Mouse (Mus musculus): Measurements from ENCODE around the gene Hpse2.
A peak's percentile ranks its signal among the peaks of the same experiment; 100 is the strongest.
"Not testable (repeated sequence)": the region's sequence is repeated elsewhere in the genome, so short reads cannot be mapped to it uniquely, and the experiment has no call there.

Gene Hpse2

GRCm38 (mm10) chr19:42839621-42840294, 548.4 kb downstream of the Hpse2 start:
- DNase-seq (ENCODE audit: low spot score): no peak

GRCm38 (mm10) chr19:42839118-42839517, 549.0 kb downstream of the Hpse2 start:
- no peak for DNase-seq (ENCODE audit: low spot score)

- no peak for DNase-seq (ENCODE audit: low spot score)
These were observed 549.9 kb downstream of the Hpse2 start for GRCm38 (mm10) chr19:42838271-42838670.

- no peak for DNase-seq (ENCODE audit: low spot score)
These were observed 550.6 kb downstream of the Hpse2 start for GRCm38 (mm10) chr19:42837591-42837990.

GRCm38 (mm10) chr19:42833126-42833525, 555.0 kb downstream of the Hpse2 start:
- no peak for DNase-seq (ENCODE audit: low spot score)

- no peak for DNase-seq (ENCODE audit: low spot score)
These were observed 555.9 kb downstream of the Hpse2 start for GRCm38 (mm10) chr19:42832251-42832650.

GRCm38 (mm10) chr19:42829196-42829595, 559.0 kb downstream of the Hpse2 start:
- no peak for DNase-seq (ENCODE audit: low spot score)

- DNase-seq (ENCODE audit: low spot score): no peak
These were observed 560.3 kb downstream of the Hpse2 start for GRCm38 (mm10) chr19:42827843-42828242.

GRCm38 (mm10) chr19:42820109-42820508, 568.0 kb downstream of the Hpse2 start:
- no peak for DNase-seq (ENCODE audit: low spot score)

- DNase-seq (ENCODE audit: low spot score): no peak
These were observed 570.4 kb downstream of the Hpse2 start for GRCm38 (mm10) chr19:42817761-42818160.

- DNase-seq (ENCODE audit: low spot score): no peak
These were observed 571.9 kb downstream of the Hpse2 start for GRCm38 (mm10) chr19:42816261-42816660.

GRCm38 (mm10) chr19:42810140-42810539, 578.0 kb downstream of the Hpse2 start:
- DNase-seq (ENCODE audit: low spot score): no peak

GRCm38 (mm10) chr19:42809491-42809890, 578.7 kb downstream of the Hpse2 start:
- DNase-seq (ENCODE audit: low spot score): no peak

- no peak for DNase-seq (ENCODE audit: low spot score)
These were observed 590.3 kb downstream of the Hpse2 start for GRCm38 (mm10) chr19:42797866-42798265.

GRCm38 (mm10) chr19:42795801-42796200, 592.4 kb downstream of the Hpse2 start:
- no peak for DNase-seq (ENCODE audit: low spot score)

GRCm38 (mm10) chr19:42794914-42795613, 593.1 kb downstream of the Hpse2 start:
- DNase-seq (ENCODE audit: low spot score): peak; percentile 76

- DNase-seq (ENCODE audit: low spot score): no peak
These were observed 599.8 kb downstream of the Hpse2 start for GRCm38 (mm10) chr19:42788311-42788710.

GRCm38 (mm10) chr19:42785562-42786220, 602.5 kb downstream of the Hpse2 start:
- no peak for DNase-seq (ENCODE audit: low spot score)

- no peak for DNase-seq (ENCODE audit: low spot score)
These were observed 603.0 kb downstream of the Hpse2 start for GRCm38 (mm10) chr19:42785129-42785528.

GRCm38 (mm10) chr19:42780156-42780538, 608.0 kb downstream of the Hpse2 start:
- not testable (repeated sequence) for DNase-seq (ENCODE audit: low spot score)

GRCm38 (mm10) chr19:42779531-42780155, 608.5 kb downstream of the Hpse2 start, which contains the start of gene Hps1:
Hps1 (minus strand) TSS chr19:42779978.
- DNase-seq (ENCODE audit: low spot score): peak; percentile 47

GRCm38 (mm10) chr19:42777801-42778200, 610.4 kb downstream of the Hpse2 start:
- no peak for DNase-seq (ENCODE audit: low spot score)

- DNase-seq (ENCODE audit: low spot score): no peak
These were observed 611.3 kb downstream of the Hpse2 start for GRCm38 (mm10) chr19:42776813-42777212.
